Mouse (Mus musculus): Measurements from ENCODE around the gene Setd4.

DNA sequence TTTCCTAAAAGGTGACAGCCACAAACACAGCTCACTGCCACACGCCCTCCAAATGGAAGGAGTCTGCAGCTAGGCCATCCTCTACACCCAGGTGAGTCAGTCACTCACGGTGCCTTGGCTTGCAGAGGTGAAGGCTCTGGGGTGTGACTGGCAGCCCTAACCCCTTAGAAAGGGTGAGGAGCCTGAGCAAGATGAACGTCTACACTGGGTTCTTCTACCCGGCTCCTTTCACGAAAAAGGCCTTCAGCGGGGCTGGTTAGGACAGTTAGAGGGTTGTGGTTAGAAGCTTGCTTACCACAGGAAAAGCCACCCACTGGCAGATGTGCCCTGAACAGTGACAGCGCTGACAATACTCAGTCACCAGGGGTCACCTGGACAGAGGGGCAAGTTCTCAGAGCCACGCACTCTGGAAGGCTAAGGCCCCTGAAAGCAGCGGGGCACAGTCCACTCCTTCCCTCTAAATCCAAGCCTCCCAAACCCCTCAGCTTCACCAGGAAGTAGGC, 18.1 kb downstream of the Setd4 start:
- no peak for TF ChIP-seq POLR2A (IDR thresholded peaks at IDR 0.05; ENCODE audit: low read depth, low read length)
- no peak for TF ChIP-seq CTCF (IDR thresholded peaks at IDR 0.05; ENCODE audit: borderline replicate concordance, insufficient read depth, low read length)
